Mouse (Mus musculus) ES-Bruce4 (cell line): ENCODE data around the gene Chad. TPM values are rescaled to one million over a fixed set of nuclear protein-coding genes. Genes with fewer than 3 reads are reported as not detected.

ENCODE experiments used
- H3K27ac ChIP-seq: 2 replicates; pipeline ENCODE4 v1.5.1; 2012; ENCODE audit warnings: low read length, inconsistent platforms; ENCODE audit not compliant: insufficient read depth
- H3K27me3 ChIP-seq: 2 replicates; pipeline ENCODE4 v1.6.1; 2012; ENCODE audit warnings: mild to moderate bottlenecking, low read length, inconsistent platforms; ENCODE audit not compliant: control insufficient read depth, poor library complexity, insufficient read depth, severe bottlenecking
- H3K36me3 ChIP-seq: 2 replicates; pipeline ENCODE4 v1.6.1; 2012; ENCODE audit warnings: inconsistent platforms, mild to moderate bottlenecking, low read length, moderate library complexity; ENCODE audit not compliant: control insufficient read depth, poor library complexity, insufficient read depth, severe bottlenecking
- H3K4me1 ChIP-seq: one replicate; pipeline ENCODE4 v1.8.1; 2011; ENCODE audit warnings: low read length; ENCODE audit not compliant: control insufficient read depth, insufficient read depth
- H3K4me3 ChIP-seq: 2 replicates; pipeline ENCODE4 v1.5.1; 2011; ENCODE audit warnings: low read depth, mild to moderate bottlenecking, low read length
- H3K9ac ChIP-seq: 2 replicates; pipeline ENCODE4 v1.6.1; 2012; ENCODE audit warnings: low read depth, mild to moderate bottlenecking, inconsistent platforms; ENCODE audit not compliant: poor library complexity, severe bottlenecking
- H3K9me3 ChIP-seq: replicated peaks from 2 replicates; pipeline ENCODE4 v1.6.1; 2012; ENCODE audit warnings: mild to moderate bottlenecking, low read length, inconsistent platforms; ENCODE audit not compliant: control insufficient read depth, poor library complexity, insufficient read depth, severe bottlenecking
- CTCF ChIP-seq: IDR thresholded peaks from one replicate; pipeline ENCODE4 v1.8.1; 2011; ENCODE audit warnings: low read depth, low read length
- EP300 ChIP-seq: IDR thresholded peaks from 2 replicates; pipeline ENCODE4 v1.6.1; 2011; ENCODE audit warnings: low read depth, low read length; ENCODE audit not compliant: insufficient read depth
- POLR2A ChIP-seq: IDR thresholded peaks from one replicate; pipeline ENCODE4 v1.8.1; 2011; ENCODE audit warnings: low read length; ENCODE audit not compliant: insufficient read depth
- polyA plus RNA-seq: library from polyadenylated mRNA; stranded (reverse); fragments of >200 nt; gene quantifications from 2 replicates; pipeline ENCODE4 v1.2.4, GENCODE M21; 2011; ENCODE audit warnings: low read depth; ENCODE audit not compliant: missing spikeins, insufficient read depth, insufficient read length

The Chad gene
- polyA plus RNA-seq, 1 experiment: not detected

- H3K4me3 ChIP-seq: no peak overlapping the region
- TF ChIP-seq EP300 (no peak), POLR2A (no peak), CTCF (no peak)
- H3K4me1 ChIP-seq: no peaks in the 10 kb centered on the region
- H3K36me3 ChIP-seq: no peaks in the 10 kb centered on the region
- H3K27ac ChIP-seq: no peak overlapping the region
- no peaks in the 10 kb centered on the region for H3K9me3 ChIP-seq
- H3K27me3 ChIP-seq: no peaks in the 10 kb centered on the region
- no peak overlapping the region for H3K9ac ChIP-seq
Observed at GRCm38 (mm10) chr11:94617646-94618045, 52.8 kb downstream of the Chad start.

Other genes starting within 250 kb of the Chad start
- 182 and 223 TPM in 2 replicates for gene Luc7l3, start 243.1 kb upstream of the Chad start, polyA plus RNA-seq
- 51.7 and 66.3 TPM in 2 replicates for gene Ankrd40, start 237.0 kb upstream of the Chad start, polyA plus RNA-seq
- gene Abcc3, start 172.1 kb upstream of the Chad start, polyA plus RNA-seq: 0.24 and 1.2 TPM in 2 replicates
- gene Cacna1g, start 90.8 kb upstream of the Chad start, polyA plus RNA-seq: 2.9 and 8.6 TPM in 2 replicates
- 1.4 TPM in 1 of 2 replicates, not detected in the other for gene Spata20, start 78.9 kb upstream of the Chad start, polyA plus RNA-seq
- gene Epn3, start 65.1 kb upstream of the Chad start, polyA plus RNA-seq: 2.7 and 2.9 TPM in 2 replicates
- gene Mycbpap, start 43.3 kb upstream of the Chad start, polyA plus RNA-seq: 1.2 and 1.3 TPM in 2 replicates
- 3.1 and 3.2 TPM in 2 replicates for gene Rsad1, start 15.8 kb upstream of the Chad start, polyA plus RNA-seq
- 16.1 and 16.6 TPM in 2 replicates for gene Acsf2, start 36.8 kb downstream of the Chad start, polyA plus RNA-seq
- gene Lrrc59, start 64.7 kb downstream of the Chad start, polyA plus RNA-seq: 163 and 171 TPM in 2 replicates
- 48.1 and 49.0 TPM in 2 replicates for gene Mrpl27, start 88.7 kb downstream of the Chad start, polyA plus RNA-seq
- 31.8 and 33.3 TPM in 2 replicates for gene Eme1, start 88.9 kb downstream of the Chad start, polyA plus RNA-seq
- gene Xylt2, start 112.5 kb downstream of the Chad start, polyA plus RNA-seq: 16.8 and 20.1 TPM in 2 replicates
- gene Gm11541, start 139.5 kb downstream of the Chad start, polyA plus RNA-seq: not detected in 2 replicates
- 0.55 TPM in 1 of 2 replicates, not detected in the other for gene Cdc34b, start 176.7 kb downstream of the Chad start, polyA plus RNA-seq
- 0.30 TPM in 1 of 2 replicates, not detected in the other for gene Tmem92, start 217.7 kb downstream of the Chad start, polyA plus RNA-seq